ENCODE assay signal across 14 mouse cellular contexts in genomic region chr3:65680612-65681011, GRCm38 (mm10).
"Had no signal": no experiment of that assay in that cellular context is flagged by ENCODE, and none has a peak within 500 bp of the region (broad histone marks: within the 10 kb centered on the region; RNA-seq: fewer than 3 reads in every experiment).

No protein-coding gene starts in this region.

- DNase-seq: lung, adult 18-20 months; lung, embryonic 14.5 days; lung, postnatal 10 days; lung, postnatal 4 days; midbrain, embryonic 14.5 days; right cerebral cortex, postnatal 14 days; thymus, adult 2 months; thymus, postnatal 14 days; thymus, postnatal 36 days had no signal

- H3K4me1 ChIP-seq: midbrain, embryonic 10.5 days; midbrain, embryonic 12.5 days; neural tube, embryonic 12.5 days had no signal

- H3K4me3 ChIP-seq: midbrain, embryonic 10.5 days; midbrain, embryonic 12.5 days; neural tube, embryonic 12.5 days had no signal

- H3K27me3 ChIP-seq: midbrain, embryonic 12.5 days; neural tube, embryonic 12.5 days had no signal

- ATAC-seq: midbrain, embryonic 16.5 days had no signal

- H3K27ac ChIP-seq: liver, embryonic 14.5 days; midbrain, embryonic 10.5 days; midbrain, embryonic 12.5 days; neural tube, embryonic 12.5 days had no signal

- H3K36me3 ChIP-seq: midbrain, embryonic 10.5 days; midbrain, embryonic 12.5 days; neural tube, embryonic 12.5 days had no signal

- H3K9ac ChIP-seq: liver, embryonic 14.5 days; lung, embryonic 14.5 days; midbrain, embryonic 12.5 days; neural tube, embryonic 12.5 days had no signal

- H3K9me3 ChIP-seq: midbrain, embryonic 10.5 days; midbrain, embryonic 12.5 days; neural tube, embryonic 12.5 days had no signal

- H3K4me2 ChIP-seq: lung, embryonic 14.5 days; midbrain, embryonic 12.5 days; neural tube, embryonic 12.5 days had no signal
